Mouse (Mus musculus) brain, embryonic 14.5 days (tissue): ENCODE data around the gene Tmem37.

Experiments used
- CTCF ChIP-seq: fragments of 200-500 bp; IDR thresholded peaks from 2 replicates; pipeline ENCODE4 v1.5.1; 2012; ENCODE audit warnings: inconsistent platforms, mild to moderate bottlenecking, moderate library complexity, borderline replicate concordance; ENCODE audit not compliant: insufficient read depth, insufficient read length; ENCODE audit errors: extremely low read depth
- POLR2A ChIP-seq: fragments of 200-500 bp; IDR thresholded peaks from 2 replicates; pipeline ENCODE4 v1.6.1; 2012; ENCODE audit warnings: mild to moderate bottlenecking, inconsistent platforms, borderline replicate concordance; ENCODE audit not compliant: poor library complexity, insufficient read depth, insufficient read length, severe bottlenecking; ENCODE audit errors: extremely low read depth

DNA sequence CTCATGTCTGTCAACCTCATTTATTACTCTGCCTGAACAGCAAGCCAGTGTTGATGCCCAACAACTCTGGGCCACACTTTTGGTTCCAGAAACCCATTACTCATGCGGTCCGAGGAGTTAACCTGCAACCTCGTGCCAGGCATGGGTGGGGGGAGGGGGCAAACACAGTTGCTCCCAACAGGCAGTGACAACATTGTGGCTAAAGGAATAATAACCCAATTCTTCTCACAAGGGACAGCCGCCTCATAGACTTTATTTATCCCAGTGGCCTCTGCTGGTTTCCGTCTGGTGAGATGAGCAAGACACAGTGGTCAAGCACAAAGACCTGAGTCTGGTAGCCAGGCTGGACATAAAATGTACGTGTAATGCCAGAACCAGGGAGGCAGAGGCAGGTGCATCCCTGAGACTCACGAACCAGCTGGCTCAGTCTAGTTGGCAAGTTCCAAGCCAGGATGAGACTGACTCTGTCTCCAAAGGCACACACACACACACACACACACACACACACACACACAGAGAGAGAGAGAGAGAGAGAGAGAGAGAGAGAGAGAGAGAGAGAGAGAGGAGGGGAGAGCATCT, 38.3 kb downstream of the Tmem37 start:
- TF ChIP-seq CTCF (no peak), POLR2A (no peak)
